Mouse (Mus musculus) hindbrain, embryonic 10.5 days (tissue): Measurements from ENCODE around the gene Rnf39. TPM values are rescaled to one million over a fixed set of nuclear protein-coding genes. Genes with fewer than 3 reads are reported as not detected.

Source experiments
- DNase-seq: peaks from one replicate; pipeline ENCODE4 v3.0.0-alpha.2; 2017; ENCODE audit warnings: low spot score
- H3K27ac ChIP-seq: fragments of 300-500 bp; sonication (generic); 2 replicates; pipeline ENCODE4 v1.5.1; 2016; ENCODE audit warnings: mild to moderate bottlenecking, moderate library complexity
- H3K27me3 ChIP-seq: fragments of 300-500 bp; sonication (generic); 2 replicates; pipeline ENCODE4 v1.6.1; 2016; ENCODE audit warnings: mild to moderate bottlenecking; ENCODE audit not compliant: poor library complexity, insufficient read depth, severe bottlenecking
- H3K36me3 ChIP-seq: fragments of 300-500 bp; sonication (generic); 2 replicates; pipeline ENCODE4 v1.6.1; 2016; ENCODE audit warnings: mild to moderate bottlenecking, moderate library complexity
- H3K4me1 ChIP-seq: fragments of 300-500 bp; sonication (generic); replicated peaks from 2 replicates; pipeline ENCODE4 v1.6.1; 2016; ENCODE audit warnings: mild to moderate bottlenecking
- H3K4me3 ChIP-seq: fragments of 300-500 bp; sonication (generic); 2 replicates; pipeline ENCODE4 v1.5.1; 2016; ENCODE audit warnings: mild to moderate bottlenecking, moderate library complexity
- H3K9me3 ChIP-seq: fragments of 300-500 bp; sonication (generic); 2 replicates; pipeline ENCODE4 v1.6.1; 2016; ENCODE audit warnings: mild to moderate bottlenecking, moderate library complexity
- WGBS: fragments of 180-500 bp; shearing (Covaris S2); methylation state at CpG from one replicate; pipeline ENCODE4 v1.1.7; 2016; 5-methylcytosine and 5-hydroxymethylcytosine counted together
- polyA plus RNA-seq: library from polyadenylated mRNA; unstranded; fragments of >200 nt; fragmentation: Nextera tagmentation; extraction: Ambion mirVana; gene quantifications from 2 replicates; pipeline ENCODE4 v1.2.1, GENCODE M21; 2016

The Rnf39 gene
- polyA plus RNA-seq, 1 experiment from 2014 or later: 1.2 TPM

- WGBS: 53% methylated on average over 3 of the region's 3 CpGs
- Histone ChIP-seq H3K27me3 (peaks cover 10% of the 10 kb centered on the region), H3K4me1 (0 out of 2 replicates have a peak, but pooled peaks cover 3% of the 10 kb centered on the region), H3K27ac (no peak overlapping the region), H3K9me3 (no peaks in the 10 kb centered on the region), H3K36me3 (no peaks in the 10 kb centered on the region), H3K4me3 (no peak overlapping the region)
- DNase-seq: no peak
Measured at GRCm38 (mm10) chr17:36995448-36995847, 52.7 kb downstream of the Rnf39 start.

DNA sequence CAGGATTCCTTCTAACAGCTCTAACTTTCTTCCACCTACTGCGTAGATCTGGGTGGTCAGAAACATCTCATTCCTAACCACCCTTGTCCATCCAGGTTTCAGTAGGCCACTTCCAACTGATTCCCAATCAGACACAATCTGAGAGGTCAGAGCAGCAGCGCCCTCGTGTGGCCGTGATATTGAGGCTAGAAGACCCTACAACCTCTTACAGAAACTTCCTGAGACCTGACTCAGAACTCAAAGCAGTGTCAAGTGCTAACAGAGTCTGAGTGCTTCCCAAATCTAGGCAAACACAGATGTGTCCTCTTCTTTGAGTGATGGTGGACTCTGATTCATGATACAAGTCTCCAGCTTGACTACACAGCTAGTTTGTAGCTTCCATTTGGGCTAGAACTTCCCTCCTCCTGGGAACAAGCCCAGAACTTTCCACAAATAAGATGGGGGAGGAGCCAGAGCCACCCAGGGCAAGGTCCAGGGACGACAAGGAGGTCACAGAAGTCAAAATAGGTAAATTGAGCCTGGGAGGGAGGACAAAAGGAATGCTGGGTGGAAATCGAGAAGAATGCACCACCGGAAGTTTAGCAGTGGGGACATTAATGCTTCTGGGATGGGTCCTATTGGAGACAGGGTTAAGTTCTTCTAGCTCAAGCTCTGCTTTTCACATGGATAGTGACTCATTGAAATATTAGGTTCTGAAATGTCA lies 54.5 kb downstream of the Rnf39 start:
- Histone ChIP-seq H3K4me1 (0 out of 2 replicates have a peak, but pooled peaks cover 8% of the 10 kb centered on the region), H3K36me3 (no peaks in the 10 kb centered on the region), H3K27me3 (no peaks in the 10 kb centered on the region), H3K9me3 (no peaks in the 10 kb centered on the region), H3K27ac (no peak overlapping the region), H3K4me3 (no peak overlapping the region)
- whole genome bisulfite sequencing: 29% methylated on average over 7 of the region's 7 CpGs
- peak; percentile 84 for DNase-seq

Other genes starting within 250 kb of the Rnf39 start
- not detected in 2 replicates for gene H2-M10.5, start 170.0 kb upstream of the Rnf39 start, polyA plus RNA-seq
- not detected in 2 replicates for gene H2-M10.6, start 130.7 kb upstream of the Rnf39 start, polyA plus RNA-seq
- gene Trim26, start 105.8 kb upstream of the Rnf39 start, polyA plus RNA-seq: 47.2 and 48.2 TPM in 2 replicates
- 0.14 and 0.36 TPM in 2 replicates for gene Trim15, start 75.7 kb upstream of the Rnf39 start, polyA plus RNA-seq
- 6.7 and 7.3 TPM in 2 replicates for gene Trim10, start 73.3 kb upstream of the Rnf39 start, polyA plus RNA-seq
- gene Trim40, start 52.8 kb upstream of the Rnf39 start, polyA plus RNA-seq: not detected in 2 replicates
- not detected in 2 replicates for gene Trim31, start 44.8 kb upstream of the Rnf39 start, polyA plus RNA-seq
- 162 and 178 TPM in 2 replicates for gene Ppp1r11, start 8.8 kb downstream of the Rnf39 start, polyA plus RNA-seq
- gene Znrd1, start 15.6 kb downstream of the Rnf39 start, polyA plus RNA-seq: 91.6 and 95.3 TPM in 2 replicates
- gene Znrd1as, start 15.7 kb downstream of the Rnf39 start, polyA plus RNA-seq: 8.6 and 9.6 TPM in 2 replicates
- gene 2410137M14Rik, start 38.3 kb downstream of the Rnf39 start, polyA plus RNA-seq: not detected in 2 replicates
- 0.68 and 1.1 TPM in 2 replicates for gene H2-M5, start 46.6 kb downstream of the Rnf39 start, polyA plus RNA-seq
- gene Zfp57, start 58.2 kb downstream of the Rnf39 start, polyA plus RNA-seq: 79.9 and 96.9 TPM in 2 replicates
- 0.19 and 0.34 TPM in 2 replicates for gene Mog, start 80.5 kb downstream of the Rnf39 start, polyA plus RNA-seq
- 10.8 and 17.0 TPM in 2 replicates for gene Gabbr1, start 103.0 kb downstream of the Rnf39 start, polyA plus RNA-seq
- gene Olfr90, start 145.6 kb downstream of the Rnf39 start, polyA plus RNA-seq: 0.08 TPM in 1 of 2 replicates, not detected in the other
- not detected in 2 replicates for gene Olfr91, start 155.4 kb downstream of the Rnf39 start, polyA plus RNA-seq
- not detected in 2 replicates for gene Olfr92, start 177.2 kb downstream of the Rnf39 start, polyA plus RNA-seq
- gene Olfr93, start 218.6 kb downstream of the Rnf39 start, polyA plus RNA-seq: not detected in 2 replicates